Mouse (Mus musculus): ENCODE results near the gene Dlx1. TPM values are rescaled to one million over a fixed set of nuclear protein-coding genes. Genes with fewer than 3 reads are reported as not detected.

The Dlx1 gene
- total and polyA plus RNA-seq, 3 experiments: 0.11 to 0.27 (median 0.21) TPM

DNA sequence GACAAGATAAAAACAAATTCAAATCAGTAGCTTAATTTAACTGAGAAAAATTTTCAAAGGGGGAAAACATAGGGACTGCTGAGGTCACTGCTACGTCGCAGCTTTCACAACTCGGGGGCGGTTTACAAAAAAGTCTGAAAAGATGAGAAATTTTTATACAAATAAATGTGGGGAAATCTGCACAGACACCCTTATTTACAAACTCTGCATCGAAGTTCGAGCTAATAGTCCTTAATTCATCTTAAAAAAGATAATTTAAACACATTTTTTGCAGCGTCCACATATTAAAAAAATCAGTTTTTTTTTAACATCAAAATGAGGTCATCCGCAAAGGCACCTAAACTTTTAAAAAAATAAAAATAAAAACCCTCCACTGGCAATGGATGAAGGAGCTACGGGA, 15.6 kb downstream of the Dlx1 start:
- peaks cover 31% of the 10 kb centered on the region for H3K9me3 ChIP-seq (replicated peaks; ENCODE audit: low read length)
- H3K4me3 ChIP-seq (replicated peaks in 1 of 3; ENCODE audit: low read depth in 2 of 3, low read length in 2 of 3, poor library complexity in 1 of 3): no peak overlapping the region
- H3K9ac ChIP-seq (ENCODE audit: insufficient read depth, low read depth): no peak overlapping the region
- no peaks in the 10 kb centered on the region for H3K79me2 ChIP-seq (replicated peaks; ENCODE audit: control insufficient read depth, extremely low read depth, insufficient read depth, poor library complexity, severe bottlenecking)
- no peak for DNase-seq (ENCODE audit: extremely low read depth)
- in situ Hi-C loops (cut with MboI; ENCODE audit: low pct_ligation_motif_present, low pct_unique_long_range_greater_than_20kb, low sequenced_read_pairs): loop anchor here (25.0 kb wide), 1 partner anchor 256 kb away; no protein-coding TSS in a partner anchor
- no peaks in the 10 kb centered on the region for H3K36me3 ChIP-seq (replicated peaks in 1 of 2; ENCODE audit: control insufficient read depth in 1 of 2, insufficient read depth in 1 of 2, low read length in 1 of 2)
- H3K4me2 ChIP-seq (ENCODE audit: insufficient read depth, low read depth, poor library complexity, severe bottlenecking): no peak overlapping the region
- TF ChIP-seq JUND (conservative IDR thresholded peaks at IDR 0.05; ENCODE audit: low read depth, low read length): no peak
- no peak for TF ChIP-seq TCF12 (IDR thresholded peaks at IDR 0.05; ENCODE audit: low read depth, low read length)
- no peak for TF ChIP-seq HCFC1 (IDR thresholded peaks at IDR 0.05; ENCODE audit: low read depth, low read length)
- H3K4me1 ChIP-seq (ENCODE audit: control insufficient read depth in 1 of 2, insufficient read depth in 2 of 2): no peaks in the 10 kb centered on the region
- dilution Hi-C loops (cut with MboI; ENCODE audit: extremely low pct_ligation_motif_present, extremely low pct_unique_long_range_greater_than_20kb, low sequenced_read_pairs): no loop called here
- no peaks in the 10 kb centered on the region for H3K27me3 ChIP-seq (replicated peaks)
- H3K27ac ChIP-seq (ENCODE audit: insufficient read depth, low read depth): no peak overlapping the region

DNA sequence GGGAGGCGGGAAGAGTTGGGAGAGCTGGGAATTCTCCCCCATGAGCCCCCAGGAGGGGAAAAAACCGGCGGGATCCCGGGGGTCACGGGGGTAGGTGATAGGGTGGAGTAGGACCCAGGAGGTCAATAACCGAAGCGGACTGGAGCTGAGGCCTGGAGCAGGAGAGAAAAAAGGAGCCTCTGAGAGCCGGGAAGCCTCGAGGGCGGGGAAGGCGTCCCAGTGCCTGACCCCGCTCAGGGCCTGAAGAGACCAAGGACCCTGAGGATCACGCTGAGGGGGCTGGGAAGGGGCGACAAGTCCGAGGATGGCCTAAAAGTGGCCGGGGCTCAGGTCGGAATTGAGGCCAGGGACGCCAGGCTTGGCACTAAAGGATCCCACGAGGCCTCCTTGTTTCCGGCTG, 16.0 kb downstream of the Dlx1 start:
- DNase-seq (ENCODE audit: extremely low read depth): no peak
- TF ChIP-seq ZC3H11A (IDR thresholded peaks at IDR 0.05; ENCODE audit: low read depth, low read length) (no peak), EP300 (IDR thresholded peaks at IDR 0.05; ENCODE audit: low read length) (no peak), ZMIZ1 (IDR thresholded peaks at IDR 0.05; ENCODE audit: low read depth, low read length) (no peak), JUN (IDR thresholded peaks at IDR 0.05; ENCODE audit: insufficient read depth, low read depth, low read length) (no peak), TBP (conservative IDR thresholded peaks at IDR 0.05; ENCODE audit: low read depth, low read length) (no peak), MEF2A (IDR thresholded peaks at IDR 0.05; ENCODE audit: borderline replicate concordance, low read depth, low read length) (no peak), BHLHE40 (IDR thresholded peaks at IDR 0.05; ENCODE audit: low read depth, low read length) (no peak), RAD21 (IDR thresholded peaks at IDR 0.05; ENCODE audit: low read depth, low read length) (no peak), MYC (IDR thresholded peaks at IDR 0.05; ENCODE audit: low read depth, low read length) (no peak), ZNF384 (IDR thresholded peaks at IDR 0.05; ENCODE audit: low read depth, low read length) (no peak), MAX (IDR thresholded peaks at IDR 0.05; ENCODE audit: low read length) (no peak), HCFC1 (IDR thresholded peaks at IDR 0.05; ENCODE audit: low read depth, low read length) (no peak), RCOR1 (conservative IDR thresholded peaks at IDR 0.05; ENCODE audit: low read depth, low read length) (no peak), UBTF (IDR thresholded peaks at IDR 0.05; ENCODE audit: low read depth, low read length) (no peak), GABPA (IDR thresholded peaks at IDR 0.05; ENCODE audit: insufficient replicate concordance, low read depth, low read length) (no peak)
- Histone ChIP-seq H3K4me2 (ENCODE audit: insufficient read depth, low read depth, poor library complexity, severe bottlenecking) (no peak overlapping the region), H3K79me2 (replicated peaks; ENCODE audit: control insufficient read depth, extremely low read depth, insufficient read depth, poor library complexity, severe bottlenecking) (no peaks in the 10 kb centered on the region), H3K9ac (ENCODE audit: insufficient read depth, low read depth) (no peak overlapping the region), H3K4me3 (replicated peaks in 1 of 3; ENCODE audit: low read depth in 2 of 3, low read length in 2 of 3, poor library complexity in 1 of 3) (no peak overlapping the region), H3K27ac (ENCODE audit: insufficient read depth, low read depth) (no peak overlapping the region), H3K4me1 (ENCODE audit: control insufficient read depth in 1 of 2, insufficient read depth in 2 of 2) (no peaks in the 10 kb centered on the region), H3K9me3 (replicated peaks; ENCODE audit: low read length) (peaks cover 31% of the 10 kb centered on the region), H3K27me3 (replicated peaks) (no peaks in the 10 kb centered on the region), H3K36me3 (replicated peaks in 1 of 2; ENCODE audit: control insufficient read depth in 1 of 2, insufficient read depth in 1 of 2, low read length in 1 of 2) (no peaks in the 10 kb centered on the region)
- in situ Hi-C loops (cut with MboI; ENCODE audit: low pct_ligation_motif_present, low pct_unique_long_range_greater_than_20kb, low sequenced_read_pairs): loop anchor here (25.0 kb wide), 1 partner anchor 257 kb away; no protein-coding TSS in a partner anchor
- dilution Hi-C loops (cut with MboI; ENCODE audit: extremely low pct_ligation_motif_present, extremely low pct_unique_long_range_greater_than_20kb, low sequenced_read_pairs): no loop called here
